Mouse (Mus musculus) megakaryocyte, embryonic 14.5 days (primary cell): Measurements from ENCODE around the gene Atp1a2.

Experiments used
- FLI1 ChIP-seq: IDR thresholded peaks from 2 replicates; pipeline ENCODE4 v1.6.1; 2012; ENCODE audit warnings: low read length, inconsistent platforms, mixed read lengths
- GATA1 ChIP-seq: IDR thresholded peaks from 3 replicates; pipeline ENCODE4 v1.6.1; 2012; ENCODE audit warnings: mixed read lengths, low read length, inconsistent platforms, borderline replicate concordance

- TF ChIP-seq GATA1, result no peak
- TF ChIP-seq FLI1, result no peak
Observed at GRCm38 (mm10) chr1:172296816-172297510, 901 bp downstream of the Atp1a2 start.
